Mouse (Mus musculus) liver, adult 2 months (tissue): ENCODE measurements around the gene Spata31d1b.

Experiments
- CTCF ChIP-seq: fragments of 200-500 bp; IDR thresholded peaks from 2 replicates; pipeline ENCODE4 v1.5.1; 2011; ENCODE audit warnings: low read depth, low read length, control low read depth
- POLR2A ChIP-seq: fragments of 200-500 bp; IDR thresholded peaks from 2 replicates; pipeline ENCODE4 v1.6.1; 2011; ENCODE audit warnings: low read length, control low read depth; ENCODE audit not compliant: insufficient read depth; ENCODE audit errors: extremely low read depth

DNA sequence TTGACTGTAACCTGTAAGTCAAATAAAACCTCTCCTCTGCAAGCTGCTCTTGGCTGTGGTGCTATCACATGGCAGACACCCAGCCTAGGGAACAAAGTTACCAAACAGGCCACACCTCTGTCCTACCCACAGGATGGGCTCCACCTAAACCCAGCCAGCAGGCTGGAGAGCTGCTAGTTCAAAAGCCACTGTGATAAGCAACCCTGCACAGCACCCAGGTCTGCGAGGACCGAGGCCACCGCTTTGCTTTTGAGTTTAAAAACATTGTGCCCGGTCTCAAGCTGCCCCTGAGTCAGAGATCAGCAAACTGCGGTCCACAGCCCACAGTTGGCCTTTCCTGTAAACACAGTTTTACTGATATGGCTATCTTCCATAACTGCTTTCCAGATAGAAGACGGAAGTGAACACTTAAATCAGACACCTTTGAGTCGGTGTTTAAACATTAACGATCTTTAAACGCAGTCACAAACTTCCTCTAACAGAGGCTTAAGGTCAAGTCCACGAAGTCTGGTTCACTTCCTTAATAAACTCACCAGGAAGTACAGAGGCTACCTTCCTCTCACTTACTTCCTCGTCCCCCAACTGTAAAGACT lies 43.5 kb upstream of the Spata31d1b start:
- no peak for TF ChIP-seq POLR2A
- no peak for TF ChIP-seq CTCF
